Mouse (Mus musculus): Measurements from ENCODE around the gene Htr1a.
A peak's percentile ranks its signal among the peaks of the same experiment; 100 is the strongest.

Htr1a gene

GRCm38 (mm10) chr13:105443339-105443738, at the start of gene Htr1a:
Gene Htr1a (plus strand): TSS chr13:105443639.
- DNase-seq (ENCODE audit: low spot score), result no peak

GRCm38 (mm10) chr13:105411535-105412326, 31.7 kb upstream of the Htr1a start:
- no peak for DNase-seq (ENCODE audit: low spot score)

GRCm38 (mm10) chr13:105412327-105412722, 31.1 kb upstream of the Htr1a start:
- DNase-seq (ENCODE audit: low spot score), result no peak

GRCm38 (mm10) chr13:105433141-105433540, 10.3 kb upstream of the Htr1a start:
- no peak for DNase-seq (ENCODE audit: low spot score)

- DNase-seq (ENCODE audit: low spot score), result no peak
Observed at GRCm38 (mm10) chr13:105433630-105434029, 9.8 kb upstream of the Htr1a start.

GRCm38 (mm10) chr13:105442576-105442975, 863 bp upstream of the Htr1a start:
- DNase-seq (ENCODE audit: low spot score), result peak; percentile 45

GRCm38 (mm10) chr13:105443871-105444237, 415 bp downstream of the Htr1a start:
- no peak for DNase-seq (ENCODE audit: low spot score)

- DNase-seq (ENCODE audit: low spot score), result no peak
Observed at GRCm38 (mm10) chr13:105444238-105444894, 927 bp downstream of the Htr1a start.

GRCm38 (mm10) chr13:105444895-105445281, 1.4 kb downstream of the Htr1a start:
- no peak for DNase-seq (ENCODE audit: low spot score)

- no peak for DNase-seq (ENCODE audit: low spot score)
Observed at GRCm38 (mm10) chr13:105446239-105446638, 2.8 kb downstream of the Htr1a start.

- DNase-seq (ENCODE audit: low spot score), result no peak
Observed at GRCm38 (mm10) chr13:105447695-105448094, 4.3 kb downstream of the Htr1a start.

GRCm38 (mm10) chr13:105451536-105451935, 8.1 kb downstream of the Htr1a start:
- DNase-seq (ENCODE audit: low spot score), result no peak
